Mouse (Mus musculus): ENCODE data around the gene Il2ra.

Il2ra gene

DNA sequence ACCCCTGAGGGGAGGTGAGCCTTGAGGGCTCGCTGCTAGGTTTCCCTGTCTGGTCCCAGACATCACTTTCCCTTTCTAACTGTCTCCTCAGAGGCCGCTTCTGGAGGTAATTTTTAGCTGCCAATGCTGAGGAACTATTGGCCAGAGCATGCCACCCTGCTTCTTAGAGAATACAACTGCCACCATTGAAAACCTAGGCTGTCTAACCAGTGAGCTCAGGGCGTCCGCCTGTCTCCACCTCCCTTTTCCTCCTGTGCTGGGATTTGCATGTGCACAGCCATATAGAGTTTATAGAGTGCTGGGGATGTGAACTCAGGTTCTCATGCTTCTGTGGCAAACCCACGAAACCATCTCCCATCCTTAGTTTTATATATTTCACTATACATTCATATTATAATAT, 11.2 kb downstream of the Il2ra start:
- DNase-seq = no peak

DNA sequence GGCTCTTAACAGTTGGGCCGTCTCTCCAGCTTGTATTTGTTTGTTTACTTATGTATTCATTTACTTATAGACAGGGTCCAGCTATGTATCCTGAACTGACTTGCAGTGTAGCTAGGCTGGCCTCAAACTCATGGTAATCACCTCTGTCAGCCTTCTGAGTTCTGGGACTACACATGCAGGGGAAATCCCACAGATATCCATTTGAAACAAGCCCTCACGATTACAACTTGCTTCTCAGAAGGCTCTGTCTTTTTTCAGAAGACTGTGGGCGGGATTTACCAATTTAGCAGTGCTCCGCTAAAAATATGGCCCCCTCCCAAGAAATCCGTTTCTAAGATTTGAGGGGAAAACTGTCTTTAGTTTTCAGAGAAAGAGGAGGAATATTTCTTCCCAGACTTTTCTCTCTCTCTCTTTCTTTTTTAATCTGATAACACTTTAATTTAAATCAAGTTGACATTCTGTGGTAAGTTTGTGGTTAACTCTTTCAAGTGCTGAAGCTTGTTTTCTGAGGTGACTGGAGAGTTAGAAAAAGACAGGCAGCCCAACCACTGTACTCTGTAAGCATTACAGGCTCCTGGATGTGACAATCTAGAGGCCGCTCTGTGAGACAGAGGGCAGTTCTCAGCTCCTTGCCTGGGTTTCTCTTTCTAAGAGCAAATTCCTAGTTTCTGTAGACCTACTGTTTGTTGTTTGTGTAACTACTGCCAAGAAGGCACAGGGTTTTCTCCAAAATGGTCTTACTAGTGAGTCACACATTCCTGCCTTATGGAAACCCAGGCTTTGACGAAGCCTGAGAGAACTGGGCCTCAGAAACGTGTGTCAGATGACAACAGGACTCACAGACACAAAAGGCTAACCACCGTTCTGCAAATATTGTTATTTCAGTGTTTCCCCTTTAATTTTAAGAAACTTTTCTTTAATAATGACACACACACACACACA, 12.7 kb downstream of the Il2ra start:
- no peak for DNase-seq

DNA sequence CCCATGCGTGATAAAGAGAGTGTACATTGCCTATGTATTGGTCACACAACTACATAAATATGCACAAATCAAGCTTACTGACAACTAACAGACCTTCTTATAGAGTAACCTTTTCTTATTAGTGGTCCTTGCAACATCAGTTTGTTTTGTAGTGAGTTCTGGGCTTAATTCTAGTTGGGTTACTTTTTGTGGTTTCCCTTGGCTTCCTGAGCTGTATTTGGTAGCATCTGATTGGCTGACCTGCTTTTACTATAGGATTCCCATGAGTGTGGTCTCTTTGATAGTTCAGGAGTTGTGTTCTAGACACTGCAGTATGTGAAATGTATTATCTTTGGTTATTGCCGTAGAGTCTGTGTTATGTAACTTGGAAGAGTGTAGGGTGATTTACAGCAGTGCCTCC, 15.0 kb downstream of the Il2ra start:
- DNase-seq = no peak

DNA sequence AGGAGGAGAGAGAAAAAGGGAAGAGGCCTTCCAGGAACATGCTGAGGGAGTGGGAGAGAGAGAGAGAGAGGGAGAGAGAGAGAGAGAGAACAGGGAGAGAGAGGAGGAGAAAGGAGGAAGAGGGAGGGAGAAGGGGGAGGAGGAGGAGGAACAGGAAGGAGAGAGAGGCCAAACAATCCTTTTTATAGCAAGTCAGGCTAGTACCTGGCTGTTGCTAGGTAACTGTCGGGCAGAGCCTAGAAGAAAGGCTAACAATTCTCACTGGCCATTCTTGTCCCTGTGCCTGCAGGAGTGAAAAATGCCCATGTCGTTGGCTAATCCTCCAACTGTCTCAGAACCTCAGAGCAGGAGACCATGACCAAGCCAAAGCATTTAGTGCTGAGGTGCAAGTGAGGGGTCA, 16.7 kb downstream of the Il2ra start:
- no peak for DNase-seq

DNA sequence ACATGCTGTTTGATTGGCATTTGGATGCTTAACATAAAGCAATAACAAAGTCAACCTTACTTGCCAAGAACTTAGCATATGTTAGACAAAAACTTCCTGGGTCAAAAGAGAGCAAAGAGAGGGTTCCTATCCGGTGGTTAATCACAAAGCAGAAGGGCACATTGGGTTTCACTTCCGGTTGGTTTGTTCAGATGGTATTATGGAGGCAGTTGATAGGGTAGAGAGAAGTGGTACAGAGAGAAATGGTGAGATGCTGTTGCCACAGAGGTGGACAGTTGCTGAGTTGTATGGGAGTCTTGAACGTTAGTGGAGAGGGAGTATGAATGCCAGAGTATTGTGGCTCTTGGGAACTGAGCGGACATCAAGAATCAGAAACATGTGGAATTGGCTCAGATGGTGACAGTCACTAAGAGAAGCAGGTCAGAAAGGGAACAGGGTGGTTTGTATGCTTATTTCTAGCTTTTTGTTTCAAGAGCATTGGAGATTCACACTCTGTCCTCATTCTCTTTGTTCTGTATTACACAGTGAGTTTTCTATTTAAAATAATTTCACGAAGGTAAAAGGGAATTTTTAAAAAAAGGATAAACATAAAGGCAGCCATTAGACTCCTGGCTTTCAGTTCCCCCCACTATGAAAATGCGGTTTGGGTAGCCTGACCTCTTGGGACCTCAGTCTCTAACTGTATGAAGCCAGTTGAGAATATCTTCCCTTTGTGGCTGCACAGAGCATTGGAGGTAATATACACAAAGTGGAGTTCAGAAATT, 19.7 kb downstream of the Il2ra start:
- DNase-seq = no peak

DNA sequence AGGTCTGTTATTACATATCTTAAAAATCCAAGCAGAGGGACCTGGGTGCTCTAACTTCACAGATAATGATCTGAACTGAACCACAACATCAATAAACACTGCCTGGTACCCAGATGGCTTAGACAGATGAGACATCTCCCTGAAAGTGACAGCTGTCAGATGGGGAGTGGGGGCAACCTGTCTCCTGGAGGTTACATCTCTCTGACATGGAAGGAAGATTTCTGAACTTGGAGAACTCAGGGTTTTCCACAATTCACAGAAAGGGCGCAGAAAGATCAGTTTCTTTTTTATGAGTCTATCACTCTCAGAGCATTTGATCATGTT, 20.3 kb downstream of the Il2ra start:
- DNase-seq = no peak

DNA sequence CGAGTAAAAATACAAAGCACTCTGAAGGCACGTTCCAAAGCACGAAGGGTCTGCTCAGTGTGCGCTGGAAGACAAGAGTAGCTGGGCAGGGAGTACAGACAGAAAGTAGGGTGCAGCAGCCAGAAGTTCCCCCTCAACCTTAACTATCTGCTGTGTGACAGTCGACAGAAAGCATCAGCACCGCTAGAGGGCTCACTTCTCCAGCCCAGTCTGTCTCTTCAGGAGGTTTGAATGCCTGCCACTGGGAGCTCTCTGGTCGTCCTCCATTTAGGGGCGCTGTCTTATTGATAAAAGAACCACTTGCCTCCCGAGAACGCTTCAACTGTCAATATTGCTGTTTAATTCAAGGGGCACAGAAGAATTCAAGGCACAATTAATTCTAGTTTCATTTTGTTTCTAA, 21.4 kb downstream of the Il2ra start:
- peak; percentile 92 for DNase-seq

DNA sequence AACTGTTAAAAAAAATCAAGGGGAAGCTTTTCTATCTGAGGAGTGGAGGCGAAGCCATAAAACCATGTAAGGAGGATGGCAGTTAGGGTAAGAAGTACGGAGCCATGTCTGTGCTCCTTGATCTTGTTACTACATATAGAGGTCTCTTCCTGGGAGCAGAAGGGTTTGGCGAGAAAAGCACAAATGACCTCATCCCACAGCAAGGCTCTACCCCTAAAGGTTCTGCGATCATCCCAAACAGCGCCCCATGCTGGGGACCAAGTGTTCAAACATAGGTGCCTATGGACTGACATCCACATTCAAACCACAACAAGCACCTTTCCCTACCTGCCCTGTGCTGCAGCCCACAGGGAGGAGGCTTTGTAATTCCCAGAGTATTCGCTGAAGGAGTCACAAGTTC, 21.8 kb downstream of the Il2ra start:
- peak; percentile 22 for DNase-seq

DNA sequence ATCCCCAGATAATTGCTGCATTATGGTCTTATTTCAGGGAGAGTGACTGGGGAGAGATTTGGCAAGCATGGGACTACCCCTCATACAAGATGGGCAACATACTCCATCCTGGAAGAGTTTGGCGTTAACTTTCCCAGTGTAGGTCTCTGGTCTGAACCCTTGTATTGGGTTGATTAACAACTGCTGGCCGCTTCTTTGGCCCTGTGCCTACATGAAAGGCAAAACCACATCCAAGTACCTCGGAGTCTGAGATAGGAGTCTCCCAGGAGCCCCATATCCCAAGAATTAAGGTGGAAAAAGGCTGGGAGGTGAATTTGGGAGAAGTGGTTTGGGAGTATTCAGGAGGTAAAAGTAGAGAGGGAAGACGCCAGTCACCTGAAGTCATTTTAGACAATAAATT, 22.2 kb downstream of the Il2ra start:
- peak; percentile 62 for DNase-seq

DNA sequence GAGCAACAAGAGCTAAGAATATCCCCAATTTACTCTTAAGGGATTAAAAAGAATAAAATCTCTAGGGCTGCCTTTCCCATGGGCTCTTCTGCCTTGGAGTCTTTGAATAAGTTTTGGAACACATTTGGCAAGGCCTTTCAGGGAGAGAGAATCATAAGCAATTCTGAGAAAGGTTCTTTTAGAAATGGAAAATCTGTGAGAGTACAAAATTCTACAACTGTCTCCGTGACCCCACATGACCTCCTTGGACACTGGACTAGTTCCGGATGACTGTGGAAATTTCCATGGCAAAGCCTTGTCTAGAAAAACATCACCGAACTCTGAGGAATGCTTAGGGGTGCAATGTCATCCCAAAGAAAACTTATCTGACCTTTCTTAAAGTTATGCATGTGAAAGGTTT, 22.7 kb downstream of the Il2ra start:
- peak; percentile 84 for DNase-seq

DNA sequence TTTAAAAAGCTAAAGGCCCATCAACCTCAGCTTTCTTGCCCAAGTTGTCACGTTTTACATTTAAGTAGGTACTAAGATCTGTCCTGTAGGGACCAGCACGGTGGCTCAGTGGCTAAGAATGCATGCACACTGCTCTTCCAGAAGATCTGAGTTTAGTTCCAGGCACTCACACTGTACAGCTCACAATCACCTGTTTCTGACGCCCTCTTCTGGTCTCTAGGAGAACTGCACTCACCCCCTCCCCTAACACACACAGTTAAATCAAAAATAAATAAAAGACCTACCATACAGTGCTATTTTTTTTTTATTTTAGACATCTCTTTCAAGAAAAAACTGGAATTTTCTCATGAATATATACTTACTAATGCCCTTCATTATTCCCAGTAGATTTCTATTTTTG, 29.5 kb downstream of the Il2ra start:
- DNase-seq = peak; percentile 42

DNA sequence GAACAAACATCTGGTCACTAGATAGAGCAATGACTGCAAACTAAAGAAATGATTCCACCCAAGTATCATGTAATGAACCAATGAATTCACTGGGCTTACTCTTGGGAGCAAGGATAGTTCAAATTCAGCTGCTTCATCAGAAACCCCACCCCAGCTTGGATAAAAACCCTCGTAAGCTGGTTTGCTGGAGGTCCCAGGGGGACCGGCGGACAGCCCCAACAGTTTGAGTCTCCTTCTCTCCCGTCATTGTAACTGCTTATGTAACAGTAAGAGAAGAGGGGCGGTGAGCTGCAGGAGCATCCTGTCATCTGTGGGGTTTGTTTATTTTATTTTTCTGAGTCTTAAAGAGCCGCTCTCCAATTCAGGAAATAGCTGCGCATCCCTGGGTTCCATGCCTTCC, 37.0 kb downstream of the Il2ra start:
- DNase-seq = no peak

DNA sequence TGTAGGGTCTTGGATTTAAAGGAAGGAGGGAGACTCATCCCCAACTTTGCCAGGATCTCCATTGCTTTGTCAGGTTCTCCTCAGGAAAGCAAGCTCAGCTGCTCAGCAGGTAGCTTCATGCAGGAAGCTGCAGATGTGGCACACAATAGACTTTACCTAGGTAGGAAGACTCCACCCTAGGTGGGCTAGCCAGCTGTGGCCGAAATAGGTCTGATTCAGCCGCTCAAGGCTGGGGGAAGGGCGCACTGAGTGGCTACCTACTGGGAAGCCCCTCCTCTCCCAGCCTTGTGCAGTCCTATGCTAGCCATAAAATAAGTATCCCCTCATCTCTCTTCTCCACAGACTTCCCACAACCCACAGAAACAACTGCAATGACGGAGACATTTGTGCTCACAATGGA, 40.1 kb downstream of the Il2ra start:
- DNase-seq = no peak

DNA sequence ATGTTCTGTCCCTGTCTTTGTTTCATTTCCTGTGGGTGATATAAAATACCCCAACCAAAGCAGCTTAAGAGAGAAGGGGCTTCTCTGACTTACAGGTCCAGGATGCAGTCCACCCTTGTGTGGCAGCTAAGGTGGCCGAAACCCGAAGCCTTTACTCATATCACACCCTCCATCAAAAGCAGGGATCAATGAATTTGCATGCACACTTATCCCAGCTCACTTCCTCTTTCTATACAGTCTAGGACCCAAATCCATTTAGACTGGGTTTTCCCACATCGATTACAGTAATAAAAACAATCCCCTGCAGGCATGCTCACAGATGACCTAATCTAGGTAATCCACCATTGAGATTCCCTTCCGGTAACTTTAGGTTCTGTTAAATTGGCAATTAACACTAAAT, 43.9 kb downstream of the Il2ra start:
- no peak for DNase-seq

DNA sequence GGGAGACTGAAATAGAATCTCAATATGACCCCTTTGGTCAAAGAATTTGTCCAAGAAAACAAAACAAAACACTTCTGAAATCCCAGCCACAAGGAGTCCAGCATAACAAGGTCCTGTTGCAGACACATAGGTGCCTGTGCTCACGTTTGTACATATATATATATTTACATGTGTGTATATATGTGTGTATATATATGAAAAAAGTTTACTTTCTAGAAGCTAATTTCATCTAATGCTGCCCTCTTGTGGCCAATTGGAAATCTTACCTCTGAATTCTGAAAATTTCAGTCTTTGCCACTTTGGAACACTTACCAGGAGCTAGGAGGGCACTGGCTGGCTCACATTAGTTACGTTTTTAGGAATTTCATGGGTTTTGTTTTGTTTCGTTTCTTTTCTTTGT, 44.8 kb downstream of the Il2ra start:
- DNase-seq = peak; percentile 46

DNA sequence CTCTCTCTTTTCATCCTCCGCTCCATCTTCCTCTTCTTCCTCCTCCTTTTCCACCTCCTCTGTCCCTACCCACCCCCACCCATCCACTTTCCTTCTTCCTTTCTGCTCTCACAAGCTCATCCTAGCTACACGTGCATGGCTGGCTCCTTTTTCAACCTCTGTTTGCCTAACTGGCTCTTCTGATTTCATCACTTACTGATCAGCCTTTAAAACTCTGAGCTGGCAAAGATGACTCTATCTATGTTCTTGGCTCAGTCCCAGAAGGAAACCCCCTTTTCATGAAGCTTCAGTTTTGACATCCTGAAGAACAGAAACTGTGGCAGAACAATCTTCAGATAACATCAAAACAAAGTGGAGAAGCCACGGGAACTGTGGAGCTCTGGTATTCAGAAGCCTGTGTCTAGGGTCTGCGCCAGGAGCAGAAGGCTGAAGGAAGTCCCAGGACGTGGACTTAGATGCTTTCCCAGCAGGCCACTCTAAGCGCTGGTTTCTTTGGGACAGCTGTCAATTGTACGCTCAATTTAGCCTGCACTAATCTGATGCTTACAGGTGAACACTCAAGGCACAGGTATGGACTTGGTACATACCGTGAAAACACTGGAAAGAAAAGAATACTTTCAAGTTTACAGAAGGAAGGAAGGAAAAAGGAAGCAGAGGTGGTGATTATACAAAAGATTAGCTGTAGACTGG, 47.7 kb downstream of the Il2ra start:
- DNase-seq = no peak

DNA sequence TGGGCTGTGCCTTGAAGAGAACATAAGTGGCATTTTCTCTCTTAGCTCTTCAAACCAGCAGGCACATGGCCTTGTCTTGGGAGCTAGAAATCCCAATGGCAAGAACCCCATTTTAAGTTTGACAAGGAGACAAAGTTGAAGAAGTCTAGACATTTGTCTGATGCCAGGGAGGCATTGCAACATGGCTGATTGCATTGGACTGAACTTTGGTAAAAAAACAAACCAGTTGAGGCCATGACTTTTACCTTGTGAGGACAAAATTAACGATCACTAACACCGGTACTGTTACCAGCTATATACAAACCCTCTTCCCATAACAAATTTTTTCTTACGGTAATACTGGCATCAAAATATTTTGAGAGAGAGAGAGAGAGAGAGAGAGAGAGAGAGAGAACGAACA, 50.7 kb downstream of the Il2ra start:
- DNase-seq = no peak

DNA sequence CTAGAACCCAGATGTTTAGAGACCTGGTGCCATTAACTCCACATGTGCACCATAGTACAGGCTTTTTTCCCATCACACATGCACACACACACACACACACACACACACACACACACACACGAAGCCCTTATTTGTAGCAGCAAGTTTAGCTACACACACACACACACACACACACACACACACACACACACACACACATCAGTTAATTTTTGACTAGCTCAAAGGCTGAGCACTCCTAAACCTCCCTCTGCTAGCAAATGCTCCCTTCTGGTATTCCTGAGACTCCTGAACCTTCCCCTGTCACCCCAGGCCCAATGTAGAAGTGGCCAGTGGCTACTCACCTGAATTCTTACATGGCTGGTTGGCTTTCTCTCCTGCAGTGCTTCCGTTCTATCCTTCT, 51.5 kb downstream of the Il2ra start:
- peak; percentile 73 for DNase-seq

DNA sequence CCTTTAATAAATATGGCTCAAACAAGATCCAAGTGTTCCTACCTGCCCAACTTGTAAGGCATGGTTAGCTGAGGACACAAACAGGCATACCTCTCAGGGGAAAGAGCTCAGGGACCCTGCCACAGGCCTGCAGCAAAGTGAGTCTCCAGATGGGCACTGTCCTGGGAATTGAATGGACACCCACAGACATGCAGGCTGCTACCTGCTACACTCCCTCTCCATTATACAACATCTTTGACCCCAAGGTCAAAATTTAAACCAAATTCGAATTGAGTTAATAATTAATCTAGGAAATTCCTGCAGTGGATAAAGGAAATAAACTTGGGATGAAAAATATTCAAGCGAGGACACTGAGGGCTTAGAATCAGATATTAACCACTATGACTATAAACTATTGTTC, 53.3 kb downstream of the Il2ra start:
- DNase-seq = peak; percentile 74

DNA sequence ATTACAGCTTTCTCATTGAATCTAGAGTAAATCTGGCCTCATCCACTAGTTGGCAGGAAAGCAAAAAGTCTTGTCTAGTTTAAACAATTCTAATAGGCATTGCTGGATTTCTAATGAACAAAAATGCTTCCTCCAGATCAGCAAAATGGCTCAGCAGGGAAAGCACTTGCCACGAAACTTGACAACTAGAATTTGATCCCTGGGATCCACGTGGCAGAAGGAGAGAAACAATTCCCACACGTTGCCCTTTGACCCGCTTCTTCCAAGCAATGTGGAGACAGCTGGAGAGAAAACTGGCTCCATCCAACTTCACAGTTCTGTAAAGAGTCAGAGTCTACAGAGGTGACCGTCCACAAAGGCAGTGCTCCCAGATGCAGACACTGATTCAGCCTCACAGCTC, 56.4 kb downstream of the Il2ra start:
- peak; percentile 89 for DNase-seq

DNA sequence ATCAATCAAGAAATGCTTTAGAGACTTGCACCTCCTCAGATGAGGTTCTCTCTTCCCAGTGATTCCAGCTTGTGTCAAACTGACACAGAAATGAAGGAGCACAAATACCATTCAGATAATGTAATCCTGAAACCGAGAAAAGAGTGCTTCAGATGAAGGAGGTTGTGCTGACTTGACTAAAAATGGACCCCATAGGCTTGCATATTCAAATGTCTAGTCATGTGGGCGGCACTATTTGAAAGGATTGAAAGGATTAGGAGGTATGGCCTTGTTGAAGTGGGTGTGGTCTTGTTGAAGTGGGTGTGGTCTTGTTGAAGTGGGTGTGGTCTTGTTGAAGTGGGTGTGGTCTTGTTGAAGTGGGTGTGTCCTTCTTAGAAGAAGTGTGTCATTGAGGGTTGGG, 57.3 kb downstream of the Il2ra start:
- no peak for DNase-seq

DNA sequence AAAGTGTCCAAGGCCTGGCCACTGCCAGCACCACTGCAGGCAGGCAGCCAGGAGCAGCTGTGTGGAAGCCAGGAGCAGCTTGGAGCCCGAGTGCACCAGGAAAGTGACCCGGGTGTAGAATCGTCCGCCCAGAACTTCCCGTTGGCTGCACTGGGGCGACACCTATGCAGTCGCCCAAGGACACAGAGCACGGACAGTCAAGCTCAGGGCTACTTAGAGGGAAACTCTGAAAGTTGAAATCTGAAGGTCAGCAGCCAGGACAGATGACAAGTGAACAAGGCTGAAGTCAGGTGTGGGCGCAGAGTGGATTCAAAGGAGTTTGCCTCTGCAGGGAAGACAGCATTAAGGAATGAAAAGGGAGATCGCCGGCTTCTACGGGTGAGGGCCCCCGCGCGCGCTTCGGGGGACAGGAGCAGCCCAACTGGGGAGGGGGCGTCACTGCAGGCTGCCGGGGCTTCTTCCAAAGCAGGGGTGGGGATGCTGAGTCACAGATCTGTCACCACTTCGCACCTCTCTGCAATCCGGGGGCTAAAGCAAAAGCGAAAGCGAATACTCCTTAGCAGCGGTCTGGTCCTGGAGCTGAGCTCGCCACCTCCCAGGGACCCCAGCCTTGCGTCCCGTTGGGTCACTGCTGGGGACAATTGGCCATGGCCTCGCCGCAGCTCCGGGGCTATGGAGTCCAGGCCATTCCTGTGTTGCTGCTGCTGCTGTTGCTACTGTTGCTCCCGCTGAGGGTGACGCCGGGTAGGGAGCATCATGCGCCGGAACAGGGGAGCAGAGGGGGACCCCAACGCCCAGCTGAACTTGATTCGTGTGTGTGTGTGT, 62.8 kb downstream of the Il2ra start, which contains the start of gene Il15ra:
Il15ra (plus strand) TSS at position 90 of the 825 bp plus-strand sequence.
- peak; percentile 95 for DNase-seq
